Mouse (Mus musculus) mesoderm, embryonic 11.5 days (tissue): Measurements from ENCODE around the gene Cemip.
"Not testable (repeated sequence)": the region's sequence is repeated elsewhere in the genome, so short reads cannot be mapped to it uniquely, and the experiment has no call there.

ENCODE experiments used
- DNase-seq: peaks from one replicate; pipeline ENCODE4 v3.0.0-alpha.2; 2012; ENCODE audit warnings: low read depth, low spot score

The Cemip gene

DNA sequence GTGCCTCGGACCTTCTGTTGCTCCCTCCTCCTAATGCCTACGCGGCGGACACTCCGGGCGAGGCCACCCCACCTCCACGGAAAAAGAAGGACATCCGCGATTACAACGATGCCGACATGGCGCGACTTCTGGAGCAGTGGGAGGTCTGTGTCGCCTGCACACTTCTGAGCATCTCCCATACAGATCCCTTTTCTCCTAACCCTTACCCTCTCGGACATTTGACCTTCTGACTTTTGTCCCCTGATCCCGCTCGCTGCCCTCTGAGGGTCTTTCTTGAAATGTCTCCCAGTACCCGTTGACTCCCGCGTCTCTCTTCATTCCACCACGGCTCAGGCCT, 194.0 kb downstream of the Cemip start:
- DNase-seq, result no peak

DNA sequence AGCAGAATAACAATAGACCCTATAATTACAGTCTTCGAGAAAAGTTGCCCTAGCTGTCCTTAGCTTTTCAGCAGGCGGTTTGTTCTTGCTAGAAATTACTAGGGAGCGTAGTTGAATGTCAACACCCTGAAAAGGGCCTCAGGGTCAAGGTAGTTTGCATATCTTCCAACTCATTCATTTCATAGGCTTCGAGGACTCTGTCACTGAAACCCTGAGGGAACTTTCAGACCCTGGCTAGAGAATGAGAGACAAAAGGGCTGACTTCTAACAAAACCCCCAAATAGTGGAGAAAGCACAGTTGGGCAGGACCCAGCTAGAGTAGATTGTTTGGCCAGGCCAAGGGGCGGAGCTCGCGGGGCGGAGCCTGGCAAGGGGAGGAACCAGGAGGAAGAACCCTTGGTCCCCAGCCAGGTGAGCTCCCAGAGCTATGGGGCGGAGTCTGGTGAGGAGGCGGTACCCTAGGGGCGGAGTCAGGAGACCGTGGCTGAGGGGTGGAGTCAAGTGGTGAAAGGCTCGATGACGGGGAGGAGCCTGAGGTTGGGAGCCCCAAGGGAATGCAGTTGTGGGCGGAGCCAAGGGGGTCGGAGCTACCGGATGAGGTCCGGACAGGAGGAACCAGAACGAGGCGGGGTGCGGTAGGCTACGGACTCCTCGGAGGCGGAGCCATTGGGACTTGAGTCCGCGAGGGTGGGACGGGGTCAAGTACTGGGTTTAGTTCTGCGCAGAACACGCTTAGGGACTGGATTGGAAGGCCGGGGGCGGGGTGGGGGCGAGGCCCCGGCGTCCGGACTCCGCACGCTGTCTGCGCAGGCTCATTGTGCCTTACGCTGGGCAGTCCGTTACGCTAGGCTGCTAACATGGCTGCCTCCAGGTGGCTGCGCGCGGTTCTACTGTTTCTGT, 194.6 kb downstream of the Cemip start:
- peak; percentile 99 for DNase-seq

DNA sequence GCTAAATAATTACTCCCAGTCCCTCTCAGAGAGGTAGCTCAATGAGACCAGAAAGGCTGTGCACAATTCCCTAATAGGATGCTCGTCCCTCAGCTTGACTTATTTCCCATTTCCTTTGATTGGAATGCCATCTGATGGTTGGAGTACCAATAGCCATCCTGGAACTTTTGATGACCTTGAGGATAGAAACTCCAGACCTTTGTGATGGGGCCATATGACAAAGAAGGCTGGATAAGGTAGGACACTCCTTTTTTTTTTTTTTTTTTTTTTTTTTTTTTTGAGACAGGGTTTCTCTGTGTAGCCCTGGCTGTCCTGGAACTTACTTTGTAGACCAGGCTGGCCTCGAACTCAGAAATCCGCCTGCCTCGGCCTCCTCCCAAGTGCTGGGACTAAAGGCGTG, 196.4 kb downstream of the Cemip start:
- DNase-seq, result not testable (repeated sequence)

DNA sequence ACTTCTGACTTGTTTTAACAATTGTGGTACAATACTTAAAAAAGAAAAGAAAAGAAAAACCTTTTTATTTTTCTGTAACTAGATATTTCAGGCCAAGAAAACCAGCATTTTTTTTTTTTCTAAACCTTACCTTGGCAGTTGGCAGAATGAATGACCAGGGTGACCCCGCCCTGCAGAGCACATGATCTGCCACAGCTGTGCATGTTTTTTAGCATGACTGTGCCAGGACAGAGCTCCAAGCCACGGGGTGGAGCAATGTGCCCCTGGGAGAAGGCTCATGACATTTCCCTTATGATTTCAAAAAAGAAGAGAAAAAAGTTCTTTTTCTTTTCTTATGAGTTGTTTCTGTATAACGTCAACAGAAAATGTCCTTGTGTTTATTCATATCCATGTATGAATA, 196.9 kb downstream of the Cemip start:
- no peak for DNase-seq

DNA sequence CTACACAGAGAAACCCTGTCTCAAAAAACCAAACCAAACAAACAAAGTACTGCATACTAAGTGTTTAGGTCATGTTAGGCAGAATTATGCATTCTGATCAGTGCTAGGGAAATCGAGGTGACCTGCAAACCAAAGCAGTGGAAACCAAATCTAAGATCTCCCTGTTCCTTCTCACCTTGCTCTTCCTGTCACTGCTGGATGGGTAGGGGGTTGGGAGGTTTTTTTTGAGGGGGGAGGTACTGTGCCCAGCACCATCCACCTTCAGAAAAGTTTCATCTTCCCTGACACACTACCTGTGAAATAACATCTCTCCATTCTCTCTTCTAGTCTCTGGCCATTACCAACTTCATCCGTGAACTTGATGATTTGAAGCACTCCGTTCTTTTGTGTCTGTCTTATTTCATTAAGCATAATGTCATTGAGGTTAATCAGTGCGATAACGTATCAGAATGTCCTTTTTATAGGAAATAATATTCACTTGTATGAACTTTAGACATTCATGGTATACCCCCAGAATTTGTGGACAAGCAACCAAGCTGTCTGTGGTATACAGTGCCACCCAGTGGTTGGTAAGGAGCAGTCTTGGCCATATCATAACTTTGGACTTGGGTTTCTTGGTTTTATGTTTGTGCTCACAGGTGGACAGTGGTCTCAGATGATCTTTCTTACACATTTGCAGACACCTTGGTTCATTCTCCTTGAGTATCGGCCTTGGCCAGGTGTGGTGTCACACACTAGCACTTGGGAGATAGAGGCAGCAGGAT, 199.8 kb downstream of the Cemip start:
- peak; percentile 48 for DNase-seq

DNA sequence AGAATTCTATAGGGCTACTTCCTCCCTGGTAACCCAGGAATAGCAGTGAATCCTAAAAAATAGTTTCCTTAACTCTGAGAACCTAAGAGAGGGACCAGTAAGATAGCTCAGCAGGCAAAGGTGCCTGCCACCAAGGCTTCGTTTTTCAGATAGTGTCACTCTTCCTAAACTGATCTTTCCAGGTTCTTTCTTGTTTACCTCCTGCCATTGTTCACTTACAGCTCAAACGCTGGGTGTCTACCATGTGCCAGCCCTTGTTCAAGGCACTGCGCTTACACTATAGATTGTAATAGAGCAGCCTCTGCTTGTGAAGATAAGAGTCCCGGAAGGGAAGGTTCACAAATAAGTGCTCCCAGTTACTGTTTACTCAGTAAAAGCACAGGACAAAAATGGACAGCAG, 200.5 kb downstream of the Cemip start:
- DNase-seq, result no peak

DNA sequence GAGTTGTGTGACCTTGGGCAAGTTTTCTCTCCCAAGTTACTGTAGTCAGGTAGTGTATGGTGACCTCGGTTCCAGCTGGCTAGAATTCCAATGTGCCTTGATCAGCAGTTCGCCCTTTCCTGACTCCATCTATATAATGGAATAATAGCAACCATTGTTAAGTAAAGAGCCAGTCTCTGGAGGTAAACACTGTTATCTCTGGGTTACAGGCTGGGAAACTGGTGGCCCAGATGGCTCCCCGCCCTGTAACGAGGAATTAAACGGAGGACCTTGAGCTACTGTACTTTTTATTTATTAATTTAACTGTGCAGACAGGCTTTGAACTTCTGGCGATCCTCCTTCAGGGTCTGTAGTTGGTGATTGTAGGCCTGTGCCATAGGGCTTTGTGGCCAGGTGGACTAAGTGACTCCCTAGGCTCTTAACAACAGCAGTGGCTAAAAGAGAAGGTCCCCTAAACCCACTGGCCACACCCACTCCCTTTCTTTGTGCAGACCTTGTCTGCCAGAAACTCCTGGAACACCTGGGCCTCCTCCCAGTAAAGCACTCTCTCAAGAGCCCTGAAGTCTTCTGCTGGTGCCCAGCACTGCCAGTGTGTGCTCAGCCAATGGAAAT, 201.3 kb downstream of the Cemip start:
- no peak for DNase-seq

DNA sequence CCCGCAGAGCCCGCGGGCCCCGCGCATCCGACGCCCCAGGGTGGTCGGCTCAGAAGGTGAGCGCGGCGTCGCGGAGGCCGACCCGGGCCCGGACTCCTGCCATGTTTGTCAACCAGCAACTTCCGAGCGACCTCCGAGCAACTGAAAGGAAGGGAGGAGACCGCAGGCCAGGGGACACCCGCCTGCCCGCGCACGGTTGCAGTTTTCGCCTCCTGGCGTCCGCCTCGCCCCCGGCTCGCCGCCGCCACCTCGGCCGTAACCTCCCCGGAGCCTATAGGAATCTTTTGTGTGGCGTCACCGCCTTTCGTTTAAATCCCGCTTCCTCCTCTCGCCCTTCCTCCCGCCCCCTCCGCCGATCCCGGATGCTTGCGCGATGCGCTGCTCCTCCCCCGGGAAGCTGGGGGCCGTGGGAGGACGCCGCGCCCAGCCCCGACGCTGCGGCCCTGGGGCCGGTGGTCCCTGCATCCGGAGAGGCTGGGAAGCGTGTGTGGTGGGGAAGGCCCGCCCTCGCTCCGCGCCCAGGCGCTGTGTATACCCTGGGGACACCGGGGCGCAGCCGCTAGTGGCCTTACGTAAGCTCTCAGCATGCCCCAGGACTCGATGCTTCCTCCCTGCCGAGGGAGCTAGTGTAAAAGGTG, 202.2 kb downstream of the Cemip start, which contains the start of the genes Tlnrd1 and Mesd:
TSS of gene Tlnrd1 (minus strand) at position 285 of the 638 bp plus-strand sequence.
TSS of gene Mesd (plus strand) at position 446 of the 638 bp plus-strand sequence.
- DNase-seq, result peak; percentile 94

DNA sequence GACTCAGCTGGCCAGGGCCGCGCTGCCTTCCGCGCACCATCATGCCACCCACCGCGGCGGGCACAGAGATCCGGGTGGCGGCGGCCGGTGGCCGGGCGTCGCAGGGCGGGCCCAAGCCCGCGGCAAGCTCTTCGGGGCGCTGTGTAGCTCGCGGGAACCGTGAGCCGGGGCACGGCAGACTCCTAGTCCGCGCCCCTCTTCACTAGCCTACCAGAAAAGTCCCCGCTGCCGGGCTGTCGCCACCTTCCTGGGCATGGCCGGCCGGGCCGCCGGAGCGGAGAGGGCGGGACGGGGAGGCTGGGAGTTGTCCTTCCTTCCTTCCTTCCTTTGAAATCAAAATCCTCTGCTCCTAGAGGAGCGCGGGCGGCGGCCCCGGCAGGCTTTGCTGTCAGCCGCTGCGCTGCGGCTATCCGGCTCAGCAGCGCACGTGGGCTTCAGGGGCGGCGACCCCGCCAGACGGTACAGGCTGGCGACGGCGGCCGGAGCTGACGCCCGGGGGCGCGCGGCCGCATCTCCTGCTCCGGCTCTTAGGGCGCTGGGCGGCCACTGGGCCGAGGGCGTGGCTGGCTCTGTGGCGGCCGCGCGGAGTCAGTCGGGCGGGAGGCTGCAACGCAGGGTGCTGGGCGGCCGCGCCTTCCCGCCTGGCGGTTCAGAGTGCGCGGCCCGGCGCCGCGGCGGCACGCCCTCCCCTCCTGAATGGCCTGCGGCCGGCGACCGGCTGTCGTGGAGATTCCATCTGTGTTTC, 202.9 kb downstream of the Cemip start:
- DNase-seq, result peak; percentile 70
